Mouse (Mus musculus) olfactory bulb, adult 2 months (tissue): ENCODE results near the gene Arhgef33.

ENCODE experiments used
- CTCF ChIP-seq: fragments of 200-500 bp; IDR thresholded peaks from 2 replicates; pipeline ENCODE4 v1.5.1; 2012; ENCODE audit warnings: low read depth, mild to moderate bottlenecking, low read length, moderate library complexity; ENCODE audit not compliant: insufficient read depth
- POLR2A ChIP-seq: fragments of 200-500 bp; IDR thresholded peaks from 2 replicates; pipeline ENCODE4 v1.6.1; 2012; ENCODE audit warnings: mild to moderate bottlenecking, low read depth, low read length, moderate library complexity; ENCODE audit not compliant: insufficient read depth

DNA sequence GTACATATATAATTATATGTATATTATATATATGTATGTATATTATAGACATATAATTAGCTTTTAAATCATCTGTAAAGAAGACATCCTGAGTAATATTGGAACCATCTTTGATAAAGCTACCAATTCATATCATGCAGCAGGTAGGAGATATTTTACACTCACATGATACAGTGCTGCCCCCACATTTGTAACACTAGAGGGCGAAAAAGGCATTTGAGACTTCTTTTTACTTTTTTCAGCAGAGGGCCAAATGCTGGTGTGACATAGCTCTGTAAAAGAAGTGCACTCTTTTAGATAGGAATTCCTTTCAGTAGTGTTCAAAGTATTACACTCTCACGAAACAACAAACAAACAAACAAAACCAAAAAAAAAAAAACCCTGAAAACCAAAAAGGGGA is 16.1 kb upstream of the Arhgef33 start:
- TF ChIP-seq CTCF (no peak), POLR2A (no peak)
